Mouse (Mus musculus) spleen, embryonic (tissue): Measurements from ENCODE around the gene Src.

Source experiments
- CTCF ChIA-PET: fragments of 350-600 bp; sonication (Branson Sonifier 250); formaldehyde crosslinking; loops from one replicate; lab custom pipeline; 2022; lab: Charles Lee

Src gene

DNA sequence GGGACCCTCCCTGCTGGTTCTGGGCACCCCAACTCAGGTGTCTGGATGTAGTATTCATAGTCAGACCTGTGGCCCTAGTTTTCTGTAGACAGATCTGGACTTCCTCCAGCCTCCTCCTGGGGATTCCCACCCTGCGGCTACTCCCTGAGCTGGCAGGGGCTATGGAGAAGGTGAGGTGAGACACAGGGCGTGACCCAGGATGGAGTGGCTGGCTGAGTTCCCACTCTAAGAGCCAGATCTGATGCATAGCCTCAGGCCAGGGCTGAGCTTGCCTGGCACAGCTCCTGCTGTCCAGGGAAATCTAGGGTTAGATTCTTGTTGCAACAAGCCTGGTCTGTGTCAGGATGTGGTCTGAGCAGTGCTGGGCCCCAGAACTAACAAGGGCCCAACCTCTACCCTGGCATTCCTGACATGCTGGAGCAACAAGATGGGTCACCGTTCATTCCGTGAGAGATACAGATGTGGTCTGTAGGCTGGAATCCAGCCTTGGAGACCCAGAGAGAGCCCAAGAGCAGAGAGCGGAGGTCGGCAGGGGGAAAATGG is 7.0 kb upstream of the Src start:
- CTCF ChIA-PET, result no interaction called here

DNA sequence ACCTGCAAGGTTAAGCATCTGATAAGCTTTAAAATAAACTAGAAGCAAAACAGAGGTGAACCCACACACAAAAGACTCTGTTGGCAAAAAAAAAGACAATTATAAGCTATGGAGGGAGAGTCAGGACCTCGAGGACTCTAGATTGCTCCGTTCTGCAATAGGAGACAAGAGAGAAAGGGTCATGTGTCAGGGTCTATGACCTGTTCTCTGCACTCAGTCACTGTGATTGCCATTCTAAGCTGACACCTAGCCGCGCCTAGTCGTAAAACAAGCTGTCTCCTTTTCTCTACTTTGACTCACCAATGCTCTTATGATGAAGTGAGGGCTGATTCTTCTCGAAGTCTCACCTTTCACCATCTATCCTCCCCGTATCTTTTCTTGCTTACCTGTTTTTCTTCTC is 5.7 kb upstream of the Src start:
- CTCF ChIA-PET, result no interaction called here

DNA sequence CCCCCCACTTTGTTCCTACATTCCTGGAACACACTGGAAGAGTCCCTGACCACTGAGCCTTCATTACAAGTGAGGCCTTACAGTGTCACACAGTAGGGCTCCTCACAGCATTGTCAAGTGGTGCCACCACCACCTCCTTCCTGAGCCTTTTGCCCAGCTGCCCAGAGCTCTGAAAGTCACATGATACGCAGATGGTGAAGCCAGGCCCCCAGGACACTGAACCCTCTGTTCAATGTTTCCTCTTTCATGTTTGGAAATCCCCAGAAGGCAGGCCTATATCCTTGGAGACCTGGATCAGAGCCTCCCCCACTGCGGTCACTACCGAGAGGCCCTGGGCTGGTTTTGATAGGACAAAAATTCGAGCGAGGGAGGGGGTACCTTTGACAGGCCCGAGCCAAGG is 1.0 kb upstream of the Src start:
- CTCF ChIA-PET, result interaction anchor here (1.1 kb wide), 1 partner anchor 41 kb away, joined by 4 read pairs; no protein-coding TSS in a partner anchor

DNA sequence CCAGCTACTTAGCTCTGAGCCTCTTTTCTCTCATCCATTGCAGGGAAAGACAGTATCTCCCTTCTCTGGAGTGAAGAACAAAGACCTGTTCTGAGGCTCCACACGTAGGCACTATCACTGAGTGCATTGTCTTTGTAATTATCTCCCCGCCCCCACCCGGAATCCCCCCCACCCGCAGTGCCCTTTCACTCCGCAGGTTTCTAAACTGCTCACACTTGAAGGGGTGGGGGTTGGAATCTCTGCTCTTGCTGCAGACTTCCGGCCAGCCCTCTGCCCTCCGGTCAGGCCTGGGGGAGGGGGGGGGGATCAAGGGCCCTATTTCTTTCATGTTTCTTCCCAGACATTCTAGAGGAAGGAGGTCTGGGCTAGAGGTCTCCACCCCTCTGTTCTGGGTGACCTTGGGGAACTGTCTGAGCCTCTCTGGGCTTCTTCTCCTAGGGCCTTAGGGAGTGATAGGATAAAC is 396 bp downstream of the Src start:
- CTCF ChIA-PET, result interaction anchor here (0.6 kb wide), 1 partner anchor 155 kb away, joined by 4 read pairs; no protein-coding TSS in a partner anchor

DNA sequence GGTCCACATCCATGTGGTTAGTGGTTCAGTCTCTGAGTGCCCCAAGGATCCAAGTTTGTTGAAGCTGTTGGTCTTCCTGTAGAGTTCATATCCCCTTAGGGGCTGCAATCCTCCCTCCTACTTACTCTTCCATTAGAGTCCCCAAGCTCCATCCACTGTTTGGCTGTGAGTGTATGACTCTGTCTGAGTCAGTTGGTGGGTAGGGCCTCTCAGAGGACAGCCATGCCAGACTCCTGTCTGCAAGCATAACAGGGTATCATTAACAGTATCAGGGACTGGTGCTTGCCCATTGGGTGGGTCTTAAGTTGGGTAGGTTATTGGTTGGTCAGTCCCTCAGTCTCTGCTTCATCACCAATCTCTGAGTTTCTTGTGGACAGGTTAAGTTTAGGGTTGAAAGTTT is 1.3 kb downstream of the Src start:
- CTCF ChIA-PET, result no interaction called here

DNA sequence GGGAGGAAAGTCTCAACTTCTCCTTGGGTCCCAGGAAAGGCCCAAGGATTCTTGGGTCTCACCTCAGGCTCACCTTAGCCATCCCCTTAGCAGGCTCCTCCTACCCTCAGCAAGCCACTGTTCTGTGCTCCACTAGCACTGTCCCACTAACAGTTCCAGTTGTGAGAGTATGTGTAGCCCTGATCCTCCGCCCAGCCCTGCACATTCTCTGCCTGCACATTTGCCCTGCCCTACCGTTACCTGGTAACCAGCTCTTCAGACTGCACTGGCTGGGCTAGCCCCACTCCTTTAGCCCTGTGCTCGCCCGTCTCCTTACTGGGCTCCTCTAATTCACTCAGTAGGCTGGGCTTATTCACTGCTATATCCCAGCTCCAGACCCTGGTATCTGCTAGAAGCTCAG is 2.2 kb downstream of the Src start:
- CTCF ChIA-PET, result no interaction called here

DNA sequence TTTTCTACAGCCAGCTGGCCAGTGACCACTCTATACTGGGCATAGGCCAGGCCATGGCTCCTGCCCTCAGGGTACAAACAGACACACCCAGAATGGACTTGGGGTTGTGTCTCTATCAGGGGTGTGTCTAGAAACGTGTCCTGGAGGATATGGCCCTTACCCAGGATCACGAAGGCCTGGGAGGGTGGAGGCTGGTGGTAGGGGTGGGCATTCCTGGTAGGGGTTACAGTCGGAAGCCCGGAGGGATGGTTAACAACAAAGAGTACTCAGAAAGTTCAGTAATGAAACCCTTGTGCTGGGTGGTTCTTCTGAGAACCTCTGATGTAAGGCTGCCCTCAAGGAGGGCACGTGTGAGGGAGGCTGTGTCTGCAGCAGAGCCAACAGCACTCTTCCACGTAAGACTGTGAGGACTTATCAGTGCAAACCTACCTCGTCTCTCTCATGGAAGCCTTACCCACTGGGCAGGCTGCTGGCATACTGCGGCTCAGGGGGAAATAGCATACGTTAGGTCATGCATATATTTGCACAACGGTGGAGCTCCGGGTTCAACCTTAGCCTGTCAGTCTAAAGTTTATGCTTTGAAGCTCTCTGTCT is 3.9 kb downstream of the Src start:
- CTCF ChIA-PET, result no interaction called here

DNA sequence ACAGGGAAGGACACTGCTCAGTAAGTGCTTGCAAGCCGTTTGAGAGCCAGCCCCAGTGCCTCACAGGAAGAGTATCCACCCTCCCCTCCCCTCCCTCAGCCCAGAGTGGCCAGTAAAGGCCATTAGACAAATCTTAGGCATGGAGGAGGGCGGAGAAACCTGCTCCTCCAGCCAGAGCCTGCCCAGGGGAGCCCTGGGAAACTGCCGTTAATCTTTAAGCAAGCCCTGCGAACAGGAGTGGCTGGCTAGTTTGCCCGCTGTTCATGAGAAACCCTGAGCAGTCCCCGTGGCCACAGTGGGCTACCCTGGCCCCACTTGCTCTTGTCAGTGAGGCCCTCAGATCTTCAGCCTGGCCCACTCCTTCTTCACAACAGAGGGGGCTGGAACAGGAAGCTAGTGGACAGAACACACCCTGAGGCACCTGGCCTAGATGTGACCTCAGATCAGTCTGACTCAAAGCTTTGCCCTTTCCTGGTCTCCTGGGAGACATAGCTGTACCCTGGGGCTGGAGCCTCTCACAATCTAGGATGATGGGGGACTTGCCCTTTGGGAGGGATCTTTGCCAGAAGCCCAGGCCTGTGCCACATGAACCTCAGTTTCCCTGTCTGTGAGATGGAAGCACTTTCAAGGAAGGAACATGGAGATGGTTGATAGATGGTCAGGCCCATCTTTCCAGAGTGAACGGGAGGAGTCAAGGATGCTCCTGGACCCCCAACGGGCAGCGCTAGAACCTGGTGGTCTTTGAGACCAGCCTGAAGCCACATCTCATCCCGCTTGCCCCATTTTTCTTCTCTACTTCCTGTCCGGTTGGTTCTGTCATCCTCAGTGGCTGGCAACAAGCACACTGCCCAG is 4.8 kb downstream of the Src start:
- CTCF ChIA-PET, result no interaction called here

DNA sequence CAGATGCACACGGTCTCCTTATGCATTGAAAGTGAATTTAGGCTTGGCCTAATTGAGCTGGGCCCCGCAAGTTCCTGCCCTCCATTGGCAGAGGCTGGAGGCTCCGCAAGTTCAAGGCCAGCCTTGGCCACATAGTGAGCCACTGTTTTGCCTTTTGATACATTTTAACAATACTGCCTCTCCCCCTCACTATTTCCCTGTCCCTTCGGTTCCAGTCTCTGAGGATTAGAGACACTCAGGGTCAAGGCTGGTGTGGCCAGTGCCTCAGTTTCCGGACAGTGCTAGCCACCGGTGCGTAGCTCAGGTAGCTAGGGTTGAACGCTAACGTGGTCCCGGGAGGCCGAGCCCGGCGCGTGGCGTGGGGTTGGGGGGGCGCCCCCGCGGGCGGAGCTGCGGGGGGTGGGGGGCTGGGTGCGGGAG is 5.5 kb downstream of the Src start:
- CTCF ChIA-PET, result no interaction called here

DNA sequence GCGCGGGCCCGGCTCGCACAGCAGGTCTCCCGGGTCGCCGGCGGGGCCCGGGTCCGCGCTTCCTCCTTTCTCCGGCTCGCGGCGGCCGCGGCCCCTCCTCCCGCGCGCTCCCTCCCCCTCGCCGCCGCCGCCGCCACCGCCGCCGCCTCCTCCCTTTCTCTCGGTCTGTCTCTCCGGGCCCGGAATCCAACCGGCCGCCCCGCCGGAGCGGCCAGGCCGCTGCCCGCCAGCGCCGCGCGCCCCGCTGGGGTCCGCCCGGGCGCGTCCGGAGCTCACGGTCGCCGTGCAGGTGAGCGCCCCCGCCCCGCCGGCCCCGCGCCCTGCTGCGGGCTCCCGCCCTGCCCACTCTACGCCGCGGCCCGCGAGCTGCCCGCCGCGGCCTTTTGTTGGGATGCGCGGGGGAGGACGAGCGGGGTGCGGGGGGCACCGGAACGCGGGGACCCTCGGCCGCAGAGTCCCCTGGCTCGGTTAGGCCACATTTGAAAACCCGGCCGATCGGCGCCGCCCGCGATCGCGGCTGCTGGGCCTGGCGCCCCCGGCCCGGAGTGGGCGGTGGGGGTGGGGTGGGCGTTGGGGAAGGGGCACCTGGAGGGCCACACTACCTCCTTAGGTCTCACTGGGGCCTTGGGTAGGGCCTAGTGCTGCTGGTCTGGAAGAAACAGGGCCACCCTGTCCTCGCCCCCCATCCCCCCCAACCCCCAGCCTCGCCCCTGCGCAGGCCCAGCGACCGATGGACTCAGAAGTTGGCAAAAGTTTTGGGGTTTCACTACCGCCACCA is 6.1 kb downstream of the Src start:
- CTCF ChIA-PET, result no interaction called here

DNA sequence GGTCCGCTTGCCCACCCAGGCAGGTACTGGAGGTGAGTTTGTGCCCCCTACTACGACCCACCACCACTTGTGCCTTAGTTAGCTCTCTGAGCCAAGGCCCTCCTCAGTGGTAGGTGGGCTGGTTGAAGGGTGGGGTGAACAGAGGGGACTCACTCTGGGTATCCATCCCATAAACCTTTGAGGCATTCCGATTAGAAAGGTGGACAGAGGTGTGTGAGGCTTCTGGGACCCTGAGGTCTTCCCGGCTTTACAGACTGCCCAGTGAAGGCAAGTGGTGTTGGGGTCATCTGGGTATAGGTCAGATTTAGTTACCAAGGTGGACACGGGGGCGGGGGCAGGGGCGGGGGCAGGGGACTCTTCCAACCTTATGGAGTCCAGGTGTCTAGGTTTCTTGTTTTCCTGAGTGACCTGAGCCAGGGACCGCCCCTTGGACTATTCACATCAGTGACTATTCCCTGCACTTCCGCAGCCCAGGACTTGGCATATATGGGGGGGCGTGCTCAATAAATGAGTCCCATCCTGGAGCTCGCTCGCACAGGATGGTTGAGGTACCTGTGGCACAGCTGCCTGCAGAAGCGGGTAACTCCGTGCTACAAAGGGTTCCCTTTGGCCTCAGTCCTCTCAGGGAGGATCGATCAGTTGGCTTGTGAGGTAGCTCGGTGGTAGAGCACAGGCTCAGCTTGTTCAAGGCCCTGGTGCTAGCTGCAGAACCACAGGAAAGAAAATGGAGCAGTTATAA is 6.8 kb downstream of the Src start:
- CTCF ChIA-PET, result no interaction called here

DNA sequence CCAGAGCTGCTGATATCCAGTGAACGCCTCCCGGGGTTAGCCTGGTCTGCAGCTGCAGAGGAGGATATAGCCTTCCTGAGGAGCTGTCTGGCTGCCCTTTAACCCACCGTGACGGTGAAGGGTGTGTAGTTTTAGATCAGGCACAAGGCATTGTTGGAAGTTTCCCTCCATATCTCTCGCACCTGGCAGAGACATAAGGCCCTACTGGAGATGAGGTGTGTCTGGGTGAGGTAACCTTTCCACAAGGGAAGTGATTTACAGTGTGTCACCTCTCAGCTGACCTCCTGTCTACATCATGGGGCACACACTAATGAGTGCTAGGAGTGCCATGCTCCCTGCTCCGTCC is 7.4 kb downstream of the Src start:
- CTCF ChIA-PET, result no interaction called here

DNA sequence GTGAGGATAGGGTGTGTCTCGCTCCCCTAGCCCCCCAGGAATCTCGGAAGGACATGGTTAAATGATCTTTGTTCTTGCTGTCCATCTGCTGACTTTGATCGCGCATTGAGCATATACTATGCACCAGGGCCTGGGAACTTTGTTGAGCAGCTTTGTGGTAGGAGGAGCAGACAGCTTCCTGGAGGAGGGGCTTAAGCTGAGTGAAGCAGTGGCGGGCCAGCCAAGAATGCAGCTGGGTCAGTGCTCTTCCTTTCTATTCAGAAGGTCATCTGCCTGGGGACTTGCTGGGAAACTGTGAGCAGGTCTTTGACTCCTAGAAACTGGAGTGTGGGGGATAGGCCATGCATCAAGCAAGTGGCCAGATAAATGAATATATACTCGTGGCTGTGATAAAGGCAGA is 7.9 kb downstream of the Src start:
- CTCF ChIA-PET, result no interaction called here

DNA sequence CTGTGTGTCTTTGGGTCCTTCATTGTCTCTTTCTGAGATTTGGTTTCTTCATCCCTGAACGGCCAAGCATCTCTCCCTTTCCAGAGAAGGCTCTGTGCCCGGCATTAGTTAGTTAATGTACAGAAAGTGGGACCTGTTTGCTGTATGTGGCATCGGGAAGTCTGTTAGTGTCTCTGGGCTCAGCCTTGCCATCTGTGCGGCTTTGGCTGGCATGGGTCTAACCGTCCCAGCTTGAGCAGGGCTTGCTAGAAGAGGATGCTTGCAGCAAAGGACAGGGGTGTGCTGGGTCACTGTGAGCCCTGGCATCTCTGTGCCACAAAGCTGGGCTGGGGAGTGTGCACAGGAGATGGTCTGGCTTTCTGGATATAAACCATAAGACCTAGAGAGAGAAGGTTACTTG is 8.9 kb downstream of the Src start:
- CTCF ChIA-PET, result no interaction called here

DNA sequence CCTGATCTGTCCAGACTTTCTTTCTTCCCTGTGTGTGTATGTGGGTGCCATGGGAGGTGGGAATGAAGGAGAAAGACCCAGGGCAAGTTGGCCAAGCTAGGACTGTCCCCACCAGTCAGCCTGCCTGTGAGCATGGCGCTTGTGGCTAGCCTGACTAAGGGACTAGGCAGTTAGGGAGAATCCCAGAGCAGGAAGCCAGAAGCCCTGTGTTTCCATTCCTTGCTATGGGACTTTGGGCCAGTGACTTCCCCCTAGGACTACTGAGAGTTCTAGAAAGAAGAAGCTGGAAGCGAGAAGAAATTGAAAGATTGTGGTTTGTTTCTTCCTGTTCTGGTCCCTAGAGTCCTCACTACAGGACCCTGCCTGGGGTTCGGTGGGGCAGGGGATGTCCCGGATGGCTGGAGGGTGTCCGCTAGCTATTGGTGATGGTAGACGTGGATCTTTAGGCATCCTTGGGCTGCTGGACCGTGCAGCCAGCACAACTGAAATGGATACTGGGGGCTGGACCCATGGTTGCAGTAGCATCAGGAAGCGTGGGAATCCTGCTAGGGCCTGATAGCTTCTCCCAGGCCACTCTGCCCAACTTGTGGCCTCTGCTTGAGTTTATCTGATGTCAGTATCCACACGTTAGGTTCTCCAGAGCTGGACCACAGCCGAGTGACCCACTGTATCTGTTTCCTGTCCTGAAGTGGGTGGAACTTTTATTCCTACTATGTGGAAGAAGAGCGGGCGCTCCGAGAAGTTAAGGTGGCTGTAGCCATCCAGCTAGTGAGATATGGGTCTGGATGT is 10.3 kb downstream of the Src start:
- CTCF ChIA-PET, result no interaction called here

DNA sequence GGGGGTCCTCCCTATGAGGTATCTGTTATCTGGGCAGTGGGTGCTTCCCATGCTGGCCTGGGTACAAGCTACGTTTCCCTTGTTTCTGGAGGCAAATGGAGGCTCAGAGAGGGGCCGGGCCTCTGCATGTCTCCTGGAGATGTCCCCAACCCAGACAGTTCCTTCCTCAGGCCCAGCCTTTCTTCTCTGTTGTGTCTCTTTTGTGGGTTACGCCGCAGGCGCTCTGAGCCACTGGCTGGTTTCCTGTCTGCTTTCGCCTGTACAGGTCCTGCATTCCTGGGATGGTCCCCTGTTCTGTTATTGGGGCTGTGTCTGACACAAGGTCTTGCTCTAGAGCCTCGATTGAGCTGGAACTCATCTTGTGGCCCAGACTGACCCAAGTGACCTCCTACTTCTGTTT is 11.5 kb downstream of the Src start:
- CTCF ChIA-PET, result no interaction called here

DNA sequence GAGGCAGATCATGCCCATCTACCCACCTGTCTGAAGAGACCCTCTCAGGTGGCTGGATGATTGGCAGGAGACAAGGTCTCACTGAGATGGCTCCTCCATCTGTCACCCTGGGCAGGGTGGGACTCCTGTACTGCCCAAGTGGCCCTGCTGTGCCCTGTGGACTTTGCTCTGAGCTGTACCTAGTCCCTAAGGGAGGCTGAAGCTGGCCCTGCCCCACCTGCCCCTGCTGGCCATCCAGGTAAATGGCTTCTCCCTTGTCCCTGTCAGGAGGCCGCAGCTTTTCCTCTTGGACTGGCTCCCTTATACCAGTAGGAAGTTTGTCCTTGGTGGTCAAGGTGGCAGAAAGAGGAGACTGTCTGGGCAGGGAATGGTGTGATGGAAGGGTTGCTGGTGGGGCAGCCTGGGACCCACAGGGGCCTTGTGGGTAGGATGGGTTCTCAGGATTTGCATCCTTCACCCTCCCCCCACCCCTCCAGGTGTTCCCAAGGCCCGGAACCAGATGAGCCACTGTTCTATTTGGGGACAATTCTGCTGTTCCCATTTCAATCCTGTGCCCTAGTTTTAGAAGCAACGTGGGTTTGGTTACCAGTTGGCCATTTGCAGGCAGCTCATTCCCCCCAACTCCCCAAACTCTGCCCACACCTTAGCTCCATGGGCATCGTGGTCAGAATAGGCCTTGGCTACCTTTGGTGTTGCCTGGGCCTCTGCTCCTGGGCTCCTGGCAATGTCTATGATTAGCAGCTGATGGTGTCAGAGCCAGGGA is 12.6 kb downstream of the Src start:
- CTCF ChIA-PET, result no interaction called here

DNA sequence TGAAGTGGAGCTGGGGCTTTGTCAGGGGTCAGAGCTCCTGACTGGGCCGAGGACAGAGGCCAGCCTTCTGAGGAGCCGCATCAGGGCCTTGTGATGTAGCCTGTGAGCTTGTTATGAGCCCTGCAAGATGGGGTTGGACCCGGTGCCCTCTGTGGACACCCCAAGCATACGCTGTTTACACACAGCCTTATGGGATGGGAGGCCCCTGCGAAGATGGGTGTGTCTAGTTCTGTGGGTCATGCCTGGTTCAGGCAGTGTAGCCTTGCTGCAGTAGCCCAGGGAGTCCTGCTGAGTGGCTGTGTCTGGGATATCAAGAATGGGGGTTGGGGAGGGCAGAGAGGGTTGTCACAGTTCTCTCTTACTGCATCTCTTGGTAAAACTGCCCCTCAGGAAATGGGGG is 13.7 kb downstream of the Src start:
- CTCF ChIA-PET, result no interaction called here

DNA sequence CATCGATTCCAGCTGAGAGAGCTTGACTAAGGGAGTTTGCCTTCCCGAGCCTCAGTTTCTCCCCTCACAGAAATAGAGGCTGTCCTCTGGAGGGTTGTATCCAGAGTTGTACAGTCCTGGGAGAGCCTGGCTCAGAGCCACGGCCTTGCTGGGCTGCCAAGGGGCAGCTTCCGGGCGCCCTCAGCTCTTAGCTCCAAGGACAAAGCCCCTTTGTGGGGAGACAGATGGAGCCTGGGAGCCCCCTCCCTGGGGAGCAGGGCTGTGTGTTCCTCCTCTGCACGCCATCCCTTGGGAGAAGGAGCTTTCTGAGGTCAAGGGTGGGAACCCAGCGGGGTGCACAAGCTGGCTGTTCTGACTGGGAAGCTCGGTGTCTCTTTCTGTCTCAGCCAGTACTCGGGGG is 14.2 kb downstream of the Src start:
- CTCF ChIA-PET, result no interaction called here

DNA sequence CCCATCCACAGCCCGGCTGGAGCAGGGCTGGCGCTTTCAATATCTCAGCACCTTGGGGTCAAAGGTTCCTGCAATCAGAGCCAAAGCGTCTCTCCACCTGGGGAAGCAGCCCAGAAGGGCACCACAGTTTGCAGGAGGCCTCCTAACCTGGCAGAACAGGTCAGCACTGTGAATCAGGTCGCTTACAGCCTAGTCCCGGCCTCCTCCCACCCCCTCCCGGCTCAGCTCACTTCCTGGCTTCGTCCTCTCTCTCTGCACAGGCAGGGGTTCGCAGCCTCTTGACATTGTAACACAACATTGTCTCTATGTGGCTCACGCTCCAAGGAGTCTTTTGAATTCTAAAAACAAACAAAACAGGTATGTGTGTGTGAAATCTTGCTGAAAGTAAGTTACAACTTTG is 15.8 kb downstream of the Src start:
- CTCF ChIA-PET, result no interaction called here
